Mouse (Mus musculus): ENCODE measurements at regions not wholly inside any gene's neighbourhood (a gene's known extent, or its start where the extent isn't known, plus 50 kb on each side); places are given as distances from the start of the nearest gene placed in this dataset.
"Not testable (repeated sequence)": the region's sequence is repeated elsewhere in the genome, so short reads cannot be mapped to it uniquely, and the experiment has no call there.

DNA sequence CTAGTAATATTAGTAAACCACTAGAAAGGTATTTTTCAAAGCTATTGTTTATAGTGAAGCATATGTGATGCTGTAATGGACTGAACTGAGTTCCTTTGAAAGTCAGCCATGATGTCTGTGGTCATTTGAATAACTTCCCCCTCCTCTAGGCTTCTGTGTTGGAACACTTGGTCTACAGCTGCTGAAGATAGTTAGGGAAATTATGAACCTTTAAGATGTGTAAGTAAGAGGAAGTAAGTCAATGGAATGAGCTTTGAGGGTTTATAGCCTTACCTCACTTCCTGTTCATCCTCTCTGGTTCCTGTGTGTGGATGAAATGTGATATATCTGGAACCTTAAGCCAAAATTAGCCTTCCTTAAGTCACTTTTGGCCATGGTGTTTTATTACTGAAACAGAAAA is 145.7 kb upstream of the Tmem229a start:
- no peak for DNase-seq (ENCODE audit: low spot score)

- no peak for DNase-seq (ENCODE audit: low spot score)
These were observed 131.1 kb upstream of the Tmem229a start for GRCm38 (mm10) chr6:25087167-25087566.

DNA sequence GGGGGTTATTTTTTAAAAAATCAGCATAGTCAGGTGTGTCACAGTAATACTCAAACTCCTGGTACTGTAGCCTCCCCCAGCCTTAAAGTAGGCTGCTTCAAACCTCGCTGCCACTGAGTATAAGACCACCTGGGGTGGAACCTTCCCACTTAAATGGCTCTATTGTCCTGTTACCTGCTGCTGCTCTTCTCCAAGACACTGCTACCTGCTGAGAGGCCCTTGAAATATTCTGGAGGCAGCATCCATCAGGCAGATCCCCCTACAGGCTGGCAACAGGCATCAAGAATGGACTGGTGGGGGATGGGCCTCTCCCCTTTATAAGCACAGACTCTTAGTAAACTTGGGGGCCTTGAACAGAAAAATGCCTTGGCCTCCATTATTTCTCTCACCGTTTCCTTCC is 129.8 kb upstream of the Tmem229a start:
- no peak for DNase-seq (ENCODE audit: low spot score)

GRCm38 (mm10) chr6:25085296-25085695 is 129.2 kb upstream of the Tmem229a start:
- DNase-seq (ENCODE audit: low spot score) = not testable (repeated sequence)

DNA sequence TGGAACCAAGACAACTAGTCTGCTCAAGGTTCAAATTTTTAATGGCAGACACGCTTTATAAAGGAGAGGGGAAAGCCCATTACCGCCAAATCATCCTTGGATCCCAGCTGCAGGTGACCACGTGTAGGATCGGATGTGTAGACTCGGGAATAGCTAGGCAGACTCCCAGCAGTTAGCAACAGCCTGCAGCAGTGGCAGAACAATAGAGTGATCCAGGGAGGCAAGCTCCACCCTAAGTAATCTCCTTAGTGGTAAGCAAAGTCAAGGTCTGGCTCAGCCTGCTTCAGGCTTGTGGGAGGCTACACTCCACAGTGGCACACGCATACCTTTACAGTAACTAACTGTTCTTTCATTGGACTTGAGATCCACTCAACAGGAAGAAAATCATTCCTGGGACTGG is 109.8 kb upstream of the Tmem229a start:
- no peak for DNase-seq (ENCODE audit: low spot score)

GRCm38 (mm10) chr6:25032878-25033509 is 76.9 kb upstream of the Tmem229a start:
- no peak for DNase-seq (ENCODE audit: low spot score)

GRCm38 (mm10) chr6:25026953-25027352 is 70.9 kb upstream of the Tmem229a start:
- no peak for DNase-seq (ENCODE audit: low spot score)

DNA sequence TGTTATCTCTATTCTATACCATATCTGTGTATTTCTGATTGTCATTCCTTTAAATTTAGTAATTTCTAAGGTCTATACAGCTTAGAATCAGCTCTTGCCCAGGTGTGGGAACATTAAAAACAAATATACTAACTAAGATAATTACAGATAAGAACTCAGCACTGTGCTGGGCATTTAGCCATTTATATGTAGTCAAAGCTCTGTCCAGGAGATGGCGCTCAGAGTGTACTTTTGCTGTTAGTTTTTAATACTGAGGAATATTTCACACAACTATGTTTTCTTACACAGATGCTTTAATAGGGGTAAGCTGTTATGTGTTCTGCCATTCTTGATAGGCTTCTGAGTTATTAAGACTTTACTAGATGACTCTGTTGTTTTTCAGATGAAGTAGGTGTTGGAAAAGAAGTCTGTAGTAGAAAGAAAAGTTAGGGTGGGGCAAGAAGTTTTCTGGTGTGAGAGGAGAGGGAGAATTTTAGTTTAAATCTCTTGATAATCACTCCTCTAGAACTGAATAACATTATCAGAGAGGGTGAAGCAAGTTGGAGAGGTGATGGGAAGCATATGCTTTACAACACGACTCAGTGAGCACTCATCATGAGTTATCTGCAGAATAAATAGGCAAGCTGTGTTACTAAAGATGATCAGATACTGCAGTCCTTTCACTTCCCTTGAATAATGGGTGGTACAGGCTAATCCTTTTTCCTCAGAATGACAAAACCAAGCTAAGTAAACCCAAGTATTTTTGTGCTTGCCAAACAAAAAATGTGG is 64.1 kb upstream of the Tmem229a start:
- peak; percentile 2 for DNase-seq (ENCODE audit: low spot score)

DNA sequence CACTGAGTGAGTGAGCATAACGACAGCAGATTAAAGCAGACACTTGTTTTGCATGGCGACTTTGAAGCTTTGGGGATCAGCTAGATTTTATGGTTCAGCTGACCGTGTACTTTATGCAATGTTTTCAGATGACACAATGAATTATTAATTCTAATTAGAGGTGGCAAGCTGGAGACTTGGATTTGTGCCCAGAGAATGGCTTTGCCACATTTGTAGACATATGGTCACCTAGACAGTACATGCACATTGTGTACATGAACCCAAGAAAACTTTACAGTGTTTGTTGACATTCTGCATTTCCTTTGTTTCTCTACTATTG is 57.1 kb upstream of the Tmem229a start:
- no peak for DNase-seq (ENCODE audit: low spot score)

DNA sequence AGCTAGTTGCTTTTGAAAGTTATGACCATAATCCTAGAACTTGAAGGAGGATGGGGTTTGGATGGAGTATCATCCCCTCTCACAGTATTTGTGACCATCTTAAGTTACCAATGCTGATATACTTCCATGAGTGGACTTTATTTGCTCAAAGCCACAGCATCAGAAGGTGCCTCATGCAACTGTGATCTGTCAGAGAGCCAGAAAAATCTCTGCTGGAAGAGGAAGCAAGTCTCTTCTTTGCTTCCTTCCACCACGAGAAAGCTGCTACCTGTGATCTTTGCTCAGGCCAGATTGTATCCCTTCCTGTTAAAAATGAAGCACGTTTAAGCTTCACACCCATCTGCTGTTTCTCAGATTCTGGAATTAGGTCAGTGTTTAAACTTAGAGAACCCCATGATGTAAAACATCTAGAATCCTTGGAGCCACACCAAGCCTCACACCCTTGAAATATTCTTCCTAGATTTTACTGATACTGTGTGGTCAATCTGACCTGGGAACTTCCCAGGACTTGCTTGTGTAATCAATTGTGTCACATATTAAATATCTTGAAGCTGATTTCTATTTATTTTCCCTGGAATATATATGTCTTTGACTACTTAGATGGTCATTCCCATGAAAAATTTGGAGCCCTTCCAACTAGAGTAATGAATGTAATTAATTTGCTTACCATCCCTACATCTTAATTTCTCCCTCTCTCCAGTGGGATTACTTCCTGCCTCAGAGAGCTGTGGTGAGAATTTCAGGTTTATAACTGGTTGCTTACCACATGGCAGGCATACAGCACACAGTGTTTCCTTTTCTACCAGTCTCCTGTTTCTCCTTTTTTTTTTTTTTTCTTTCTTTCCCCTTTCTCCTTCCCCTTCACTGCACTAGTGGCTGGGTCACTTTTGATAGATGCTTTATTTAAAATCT is 56.5 kb upstream of the Tmem229a start:
- no peak for DNase-seq (ENCODE audit: low spot score)

GRCm38 (mm10) chr6:25008856-25009255 is 52.8 kb upstream of the Tmem229a start:
- DNase-seq (ENCODE audit: low spot score) = not testable (repeated sequence)
